Mouse (Mus musculus): ENCODE data around the gene Gcsam. TPM values are rescaled to one million over a fixed set of nuclear protein-coding genes. Genes with fewer than 3 reads are reported as not detected.
A peak's percentile ranks its signal among the peaks of the same experiment; 100 is the strongest.

Gene Gcsam
- polyA plus RNA-seq, 1 experiment from 2014 or later = not detected

DNA sequence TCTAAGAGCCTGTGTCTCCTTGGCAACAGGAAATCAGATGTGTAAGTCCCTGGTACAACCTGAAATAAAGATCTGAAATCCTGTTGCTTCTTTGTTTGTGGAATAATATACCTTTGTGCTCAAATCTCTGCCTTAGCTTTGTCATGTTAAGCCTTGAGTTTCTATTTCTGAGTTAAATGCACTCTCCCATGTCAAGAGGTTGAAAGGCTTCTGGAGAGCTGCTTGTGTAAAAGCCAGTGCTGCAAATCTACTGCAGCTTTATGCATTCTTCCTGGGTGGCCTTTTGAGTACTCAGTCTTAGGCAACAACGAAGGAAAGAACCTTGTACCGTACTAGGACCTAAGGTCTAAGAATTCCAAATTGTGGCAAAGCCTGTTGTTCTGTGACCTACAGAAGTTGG lies 3.1 kb downstream of the Gcsam start:
- H3K4me3 ChIP-seq (replicated peaks; ENCODE audit: low read depth, low read length) = no peak overlapping the region
- H3K4me1 ChIP-seq (ENCODE audit: control insufficient read depth, insufficient read depth, low read length) = no peaks in the 10 kb centered on the region
- no peaks in the 10 kb centered on the region for H3K36me3 ChIP-seq (ENCODE audit: control insufficient read depth, insufficient read depth, low read length)
- H3K9me3 ChIP-seq (ENCODE audit: control insufficient read depth, low read length) = no peaks in the 10 kb centered on the region
- H3K4me2 ChIP-seq (ENCODE audit: low read length) = no peak overlapping the region
- ATAC-seq (ENCODE audit: low FRiP score, low TSS enrichment) = no peak
- 47% methylated on average over 2 of the region's 2 CpGs for WGBS
- no peak overlapping the region for H3K27ac ChIP-seq (replicated peaks; ENCODE audit: low read depth, low read length)
- H3K27me3 ChIP-seq (ENCODE audit: control insufficient read depth, insufficient read depth, low read length) = 0 out of 2 replicates have a peak, but pooled peaks cover 4% of the 10 kb centered on the region
- DNase-seq = no peak
- no peak overlapping the region for H3K9ac ChIP-seq (replicated peaks; ENCODE audit: low read length)

- Histone ChIP-seq H3K9ac (replicated peaks; ENCODE audit: low read length) (no peak overlapping the region), H3K36me3 (ENCODE audit: control insufficient read depth, insufficient read depth, low read length) (no peaks in the 10 kb centered on the region), H3K4me1 (ENCODE audit: control insufficient read depth, insufficient read depth, low read length) (no peaks in the 10 kb centered on the region), H3K9me3 (ENCODE audit: control insufficient read depth, low read length) (no peaks in the 10 kb centered on the region), H3K27me3 (ENCODE audit: control insufficient read depth, insufficient read depth, low read length) (no peaks in the 10 kb centered on the region), H3K4me2 (ENCODE audit: low read length) (no peak overlapping the region), H3K4me3 (replicated peaks; ENCODE audit: low read depth, low read length) (no peak overlapping the region), H3K27ac (replicated peaks; ENCODE audit: low read depth, low read length) (no peak overlapping the region)
- DNase-seq = no peak
- no peak for ATAC-seq (ENCODE audit: low FRiP score, low TSS enrichment)
- WGBS = 91% methylated on average over 1 of the region's 1 CpGs
Measured at GRCm38 (mm10) chr16:45615944-45616343, 5.8 kb downstream of the Gcsam start.

- H3K4me3 ChIP-seq (replicated peaks; ENCODE audit: low read depth, low read length) = no peak overlapping the region
- 85% methylated on average over 8 of the region's 8 CpGs for WGBS
- H3K4me1 ChIP-seq (ENCODE audit: control insufficient read depth, insufficient read depth, low read length) = no peaks in the 10 kb centered on the region
- no peaks in the 10 kb centered on the region for H3K9me3 ChIP-seq (ENCODE audit: control insufficient read depth, low read length)
- ATAC-seq (ENCODE audit: low FRiP score, low TSS enrichment) (no peak), DNase-seq (no peak)
- H3K36me3 ChIP-seq (ENCODE audit: control insufficient read depth, insufficient read depth, low read length) = no peaks in the 10 kb centered on the region
- H3K27ac ChIP-seq (replicated peaks; ENCODE audit: low read depth, low read length) = no peak overlapping the region
- no peak overlapping the region for H3K9ac ChIP-seq (replicated peaks; ENCODE audit: low read length)
- no peaks in the 10 kb centered on the region for H3K27me3 ChIP-seq (ENCODE audit: control insufficient read depth, insufficient read depth, low read length)
- H3K4me2 ChIP-seq (ENCODE audit: low read length) = no peak overlapping the region
Measured at GRCm38 (mm10) chr16:45619751-45620375, 9.7 kb downstream of the Gcsam start.

- no peaks in the 10 kb centered on the region for H3K27me3 ChIP-seq (ENCODE audit: control insufficient read depth, insufficient read depth, low read length)
- H3K4me1 ChIP-seq (ENCODE audit: control insufficient read depth, insufficient read depth, low read length) = no peaks in the 10 kb centered on the region
- no peaks in the 10 kb centered on the region for H3K9me3 ChIP-seq (ENCODE audit: control insufficient read depth, low read length)
- ATAC-seq (ENCODE audit: low FRiP score, low TSS enrichment) (no peak), DNase-seq (no peak)
- H3K9ac ChIP-seq (replicated peaks; ENCODE audit: low read length) = no peak overlapping the region
- 92% methylated on average over 4 of the region's 4 CpGs for WGBS
- no peak overlapping the region for H3K4me3 ChIP-seq (replicated peaks; ENCODE audit: low read depth, low read length)
- H3K4me2 ChIP-seq (ENCODE audit: low read length) = no peak overlapping the region
- H3K36me3 ChIP-seq (ENCODE audit: control insufficient read depth, insufficient read depth, low read length) = no peaks in the 10 kb centered on the region
- H3K27ac ChIP-seq (replicated peaks; ENCODE audit: low read depth, low read length) = no peak overlapping the region
Measured at GRCm38 (mm10) chr16:45623230-45623629, 13.1 kb downstream of the Gcsam start.

GRCm38 (mm10) chr16:45624791-45625190 lies 14.6 kb downstream of the Gcsam start:
- Histone ChIP-seq H3K4me2 (ENCODE audit: low read length) (no peak overlapping the region), H3K27me3 (ENCODE audit: control insufficient read depth, insufficient read depth, low read length) (no peaks in the 10 kb centered on the region), H3K4me3 (replicated peaks; ENCODE audit: low read depth, low read length) (no peak overlapping the region), H3K9me3 (ENCODE audit: control insufficient read depth, low read length) (no peaks in the 10 kb centered on the region), H3K36me3 (ENCODE audit: control insufficient read depth, insufficient read depth, low read length) (no peaks in the 10 kb centered on the region), H3K27ac (replicated peaks; ENCODE audit: low read depth, low read length) (no peak overlapping the region), H3K4me1 (ENCODE audit: control insufficient read depth, insufficient read depth, low read length) (no peaks in the 10 kb centered on the region), H3K9ac (replicated peaks; ENCODE audit: low read length) (no peak overlapping the region)
- ATAC-seq (ENCODE audit: low FRiP score, low TSS enrichment) = no peak
- DNase-seq = no peak
- WGBS = 90% methylated on average over 2 of the region's 2 CpGs

DNA sequence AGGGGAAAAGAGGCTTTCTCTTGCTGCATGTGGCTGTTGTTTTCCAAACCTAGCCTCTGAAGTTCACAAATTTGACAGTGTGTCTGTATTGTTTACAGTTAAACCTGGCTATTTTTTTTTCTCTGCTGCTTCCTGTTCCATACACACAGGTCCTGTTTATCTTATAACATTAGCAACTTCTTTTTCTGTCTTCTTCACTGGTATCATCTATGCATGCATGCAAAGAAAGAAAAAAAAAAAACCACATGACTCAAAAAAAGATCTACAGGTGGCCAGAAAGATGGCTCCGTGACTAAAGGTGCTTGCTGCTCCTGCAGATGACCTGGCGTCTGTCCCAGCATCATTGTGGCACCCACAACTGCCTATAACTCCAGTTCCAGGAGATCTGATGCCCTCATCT lies 15.2 kb downstream of the Gcsam start:
- ATAC-seq (ENCODE audit: low FRiP score, low TSS enrichment) = no peak
- H3K4me3 ChIP-seq (replicated peaks; ENCODE audit: low read depth, low read length) = no peak overlapping the region

DNA sequence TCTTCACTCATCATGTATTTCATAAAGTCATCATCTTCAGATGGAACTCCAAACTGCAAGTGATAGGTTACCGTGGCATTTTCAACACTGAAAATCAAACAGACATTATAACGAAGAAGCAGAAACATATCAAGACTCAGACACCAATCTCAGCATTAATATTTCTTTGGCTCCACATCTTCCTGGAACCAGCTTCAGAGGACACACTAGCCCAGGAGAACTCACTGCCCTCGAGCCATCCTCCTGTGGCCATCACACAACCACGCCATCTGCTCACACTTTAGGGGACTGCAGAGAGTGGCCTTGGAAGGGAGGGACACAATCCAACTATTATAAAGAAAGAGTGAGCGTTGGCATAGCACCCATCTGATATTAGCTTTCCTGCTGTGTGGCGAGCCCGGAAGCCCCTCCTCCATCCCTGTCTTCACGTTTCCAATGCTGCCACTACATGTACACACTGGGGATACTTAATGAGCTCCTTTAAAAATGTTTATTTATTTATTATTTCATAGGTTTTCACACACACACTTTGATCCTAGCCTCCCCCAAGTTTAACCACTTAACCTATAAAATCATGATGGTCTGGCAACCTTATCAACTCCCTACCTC lies 19.4 kb downstream of the Gcsam start:
- ATAC-seq (ENCODE audit: low FRiP score, low TSS enrichment) (no peak), DNase-seq (no peak)
- Histone ChIP-seq H3K4me2 (ENCODE audit: low read length) (no peak overlapping the region), H3K9ac (replicated peaks; ENCODE audit: low read length) (no peak overlapping the region), H3K9me3 (ENCODE audit: control insufficient read depth, low read length) (no peaks in the 10 kb centered on the region), H3K27ac (replicated peaks; ENCODE audit: low read depth, low read length) (no peak overlapping the region), H3K36me3 (ENCODE audit: control insufficient read depth, insufficient read depth, low read length) (no peaks in the 10 kb centered on the region), H3K4me3 (replicated peaks; ENCODE audit: low read depth, low read length) (no peak overlapping the region), H3K27me3 (ENCODE audit: control insufficient read depth, insufficient read depth, low read length) (no peaks in the 10 kb centered on the region), H3K4me1 (ENCODE audit: control insufficient read depth, insufficient read depth, low read length) (no peaks in the 10 kb centered on the region)
- 79% methylated on average over 8 of the region's 8 CpGs for WGBS

More for the DNA sequence above, 15.2 kb downstream of the Gcsam start:
- Histone ChIP-seq H3K27me3 (ENCODE audit: control insufficient read depth, insufficient read depth, low read length) (no peaks in the 10 kb centered on the region), H3K9ac (replicated peaks; ENCODE audit: low read length) (no peak overlapping the region), H3K4me1 (ENCODE audit: control insufficient read depth, insufficient read depth, low read length) (no peaks in the 10 kb centered on the region), H3K27ac (replicated peaks; ENCODE audit: low read depth, low read length) (no peak overlapping the region), H3K4me2 (ENCODE audit: low read length) (no peak overlapping the region), H3K36me3 (ENCODE audit: control insufficient read depth, insufficient read depth, low read length) (no peaks in the 10 kb centered on the region), H3K9me3 (ENCODE audit: control insufficient read depth, low read length) (no peaks in the 10 kb centered on the region)
- DNase-seq = no peak
- 84% methylated on average over 2 of the region's 2 CpGs for WGBS

GRCm38 (mm10) chr16:45630347-45630960 lies 20.3 kb downstream of the Gcsam start:
- Histone ChIP-seq H3K27me3 (ENCODE audit: control insufficient read depth, insufficient read depth, low read length) (no peaks in the 10 kb centered on the region), H3K9ac (replicated peaks; ENCODE audit: low read length) (no peak overlapping the region), H3K9me3 (ENCODE audit: control insufficient read depth, low read length) (no peaks in the 10 kb centered on the region), H3K27ac (replicated peaks; ENCODE audit: low read depth, low read length) (no peak overlapping the region), H3K4me1 (ENCODE audit: control insufficient read depth, insufficient read depth, low read length) (no peaks in the 10 kb centered on the region), H3K4me2 (ENCODE audit: low read length) (no peak overlapping the region), H3K4me3 (replicated peaks; ENCODE audit: low read depth, low read length) (no peak overlapping the region), H3K36me3 (ENCODE audit: control insufficient read depth, insufficient read depth, low read length) (no peaks in the 10 kb centered on the region)
- DNase-seq (peak; percentile 92), ATAC-seq (ENCODE audit: low FRiP score, low TSS enrichment) (peak; percentile 67; the same call in 1 of the 2 replicates)
- WGBS = 60% methylated on average over 5 of the region's 5 CpGs

DNA sequence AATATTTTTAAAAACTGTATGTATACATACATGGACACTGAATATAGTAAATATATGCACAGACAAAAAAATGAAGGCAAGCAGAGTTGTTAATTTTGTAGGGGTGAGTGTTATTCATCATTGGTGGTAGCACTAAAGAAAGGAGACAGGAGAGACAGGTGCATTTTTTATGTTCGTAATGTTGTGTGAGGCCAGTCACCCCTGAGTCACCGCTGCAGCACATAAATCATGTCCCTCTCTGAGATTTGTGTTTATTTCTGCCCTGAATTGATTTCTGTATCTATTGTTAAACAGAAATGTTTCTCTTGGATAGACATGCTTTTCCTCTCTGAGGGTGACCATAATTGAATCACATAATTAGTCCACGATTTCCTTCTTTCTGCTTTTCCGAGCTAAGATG lies 22.2 kb downstream of the Gcsam start:
- Histone ChIP-seq H3K9me3 (ENCODE audit: control insufficient read depth, low read length) (no peaks in the 10 kb centered on the region), H3K4me3 (replicated peaks; ENCODE audit: low read depth, low read length) (no peak overlapping the region), H3K9ac (replicated peaks; ENCODE audit: low read length) (no peak overlapping the region), H3K4me2 (ENCODE audit: low read length) (no peak overlapping the region), H3K36me3 (ENCODE audit: control insufficient read depth, insufficient read depth, low read length) (no peaks in the 10 kb centered on the region), H3K27me3 (ENCODE audit: control insufficient read depth, insufficient read depth, low read length) (no peaks in the 10 kb centered on the region), H3K4me1 (ENCODE audit: control insufficient read depth, insufficient read depth, low read length) (no peaks in the 10 kb centered on the region), H3K27ac (replicated peaks; ENCODE audit: low read depth, low read length) (no peak overlapping the region)
- 90% methylated on average over 4 of the region's 4 CpGs for WGBS
- DNase-seq = no peak
- no peak for ATAC-seq (ENCODE audit: low FRiP score, low TSS enrichment)
